Mouse (Mus musculus): ENCODE results near the gene Car7.
A peak's percentile ranks its signal among the peaks of the same experiment; 100 is the strongest.
"Not testable (repeated sequence)": the region's sequence is repeated elsewhere in the genome, so short reads cannot be mapped to it uniquely, and the experiment has no call there.

Gene Car7

DNA sequence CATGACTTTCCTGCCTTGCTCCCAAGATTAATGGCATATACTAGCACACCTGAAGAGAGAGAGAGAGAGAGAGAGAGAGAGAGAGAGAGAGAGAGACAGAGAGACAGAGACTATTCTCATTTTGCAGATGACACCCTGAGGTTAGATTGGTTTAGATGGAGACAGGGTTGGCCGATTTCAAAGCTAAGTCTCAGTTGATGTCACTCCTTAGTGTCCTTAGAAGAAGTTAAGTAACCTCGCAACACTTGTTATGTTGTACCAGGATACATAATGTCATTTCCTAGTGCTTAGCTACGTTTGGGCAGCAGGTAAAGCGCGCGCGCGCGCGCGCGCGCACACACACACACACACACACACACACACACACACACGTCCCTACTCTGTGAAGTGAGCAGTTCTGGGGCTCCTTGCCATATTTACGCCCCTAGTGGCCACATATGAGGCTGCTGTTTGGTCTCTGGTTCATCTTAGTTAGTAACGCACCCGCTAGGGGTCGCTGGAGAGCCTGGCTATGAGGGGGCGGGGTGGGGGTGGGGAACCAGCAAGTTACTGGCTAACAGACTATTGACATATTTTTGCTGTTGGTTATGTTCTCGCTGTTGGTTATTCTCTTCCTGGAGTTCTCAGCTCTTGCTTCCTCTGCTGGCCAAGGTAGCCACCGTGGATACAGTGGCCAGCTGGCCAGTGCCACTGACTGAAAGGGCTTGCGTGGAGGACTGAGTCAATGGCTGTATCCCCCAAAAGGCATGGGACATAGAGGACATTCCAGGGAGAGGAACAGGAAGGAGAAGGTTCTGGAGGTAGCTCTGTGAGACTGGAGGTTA lies 30.4 kb downstream of the Car7 start:
- peak; percentile 93 for ATAC-seq (ENCODE audit: insufficient number of reproducible peaks, low FRiP score, low TSS enrichment)

DNA sequence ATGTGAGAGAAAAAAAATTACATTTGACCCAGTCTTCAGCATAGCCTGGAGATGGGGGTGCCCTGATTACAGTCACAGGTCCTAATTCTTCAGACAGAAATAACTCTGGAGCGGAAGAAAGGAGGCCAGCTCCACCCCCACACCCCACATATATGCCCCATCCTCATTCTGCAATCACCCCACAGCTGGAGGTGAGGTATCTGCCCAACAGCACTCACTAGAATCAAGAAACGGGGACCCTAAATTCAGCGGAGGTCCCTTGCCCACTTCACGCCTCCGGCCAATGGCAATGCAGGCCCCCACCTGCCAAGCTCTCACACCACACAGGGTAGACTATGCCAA lies 30.9 kb downstream of the Car7 start:
- no peak; the same call in 1 of the 2 replicates for ATAC-seq (ENCODE audit: insufficient number of reproducible peaks, low FRiP score, low TSS enrichment)

GRCm38 (mm10) chr8:104569559-104569958 lies 35.1 kb downstream of the Car7 start:
- ATAC-seq (ENCODE audit: insufficient number of reproducible peaks, low FRiP score, low TSS enrichment) = no peak

DNA sequence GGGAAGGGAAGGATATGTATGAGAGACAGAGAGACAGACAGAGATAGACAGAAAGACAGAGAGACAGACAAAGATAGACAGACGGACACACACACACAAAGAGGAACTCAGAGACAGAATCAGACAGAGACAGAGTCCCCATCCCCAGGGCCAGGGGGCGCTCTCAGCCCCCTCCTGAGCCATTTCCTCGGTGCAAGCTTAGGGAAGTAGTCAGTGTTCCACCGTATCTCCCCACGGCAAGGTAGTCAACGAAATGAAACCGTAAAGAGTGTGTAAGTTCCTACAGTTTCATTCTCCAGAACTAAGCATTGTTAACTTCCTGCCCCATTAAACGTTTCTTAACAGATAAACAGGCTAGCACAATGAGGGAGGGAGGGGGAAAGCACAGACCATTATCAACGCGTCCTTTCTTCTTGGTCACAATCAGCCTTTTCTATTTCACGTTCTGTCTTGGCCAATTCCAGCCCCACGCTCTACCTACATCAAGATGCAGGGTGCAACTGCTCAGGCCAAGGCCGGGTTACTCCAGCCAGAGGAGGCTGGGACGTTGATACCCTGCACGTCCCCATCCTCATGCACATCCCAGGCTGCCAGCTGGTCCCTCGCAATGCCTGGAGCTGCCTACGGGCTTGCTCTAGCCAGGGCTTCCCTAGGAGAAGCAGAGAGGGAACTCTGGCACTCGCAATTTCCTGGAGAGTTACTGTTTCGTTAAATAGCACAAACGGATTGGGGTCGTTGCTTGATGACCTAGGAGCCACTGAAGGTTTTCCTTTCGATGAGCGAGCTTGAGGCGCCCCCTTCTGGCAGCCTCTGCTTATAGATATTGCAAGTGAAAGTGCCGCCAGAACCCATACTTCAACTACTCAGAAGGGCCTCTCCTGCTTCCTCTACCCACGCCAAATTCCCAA lies 36.2 kb downstream of the Car7 start:
- peak; percentile 89 for ATAC-seq (ENCODE audit: insufficient number of reproducible peaks, low FRiP score, low TSS enrichment)

GRCm38 (mm10) chr8:104576820-104577219 lies 42.3 kb downstream of the Car7 start:
- ATAC-seq (ENCODE audit: insufficient number of reproducible peaks, low FRiP score, low TSS enrichment) = no peak

GRCm38 (mm10) chr8:104577606-104578005 lies 43.1 kb downstream of the Car7 start:
- ATAC-seq (ENCODE audit: insufficient number of reproducible peaks, low FRiP score, low TSS enrichment) = not testable (repeated sequence)

DNA sequence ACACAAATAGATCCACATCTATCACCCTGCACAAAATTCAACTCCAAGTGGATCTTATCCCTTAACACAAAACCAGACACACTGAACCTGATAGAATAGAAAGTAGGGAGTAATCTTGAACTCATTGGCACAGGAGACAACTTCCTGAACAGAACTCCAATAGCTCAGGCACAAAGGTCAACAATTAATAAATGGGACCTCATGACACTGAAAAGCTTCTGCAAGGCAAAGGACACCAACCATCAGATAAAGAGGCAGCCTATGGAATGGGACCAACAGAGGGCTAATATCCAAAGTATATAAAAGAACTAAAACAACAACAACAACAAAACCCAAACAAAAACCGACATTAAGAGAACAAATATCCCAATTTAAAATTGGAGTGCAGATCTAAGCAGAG lies 50.0 kb downstream of the Car7 start:
- ATAC-seq (ENCODE audit: insufficient number of reproducible peaks, low FRiP score, low TSS enrichment) = no peak

- no peak for ATAC-seq (ENCODE audit: insufficient number of reproducible peaks, low FRiP score, low TSS enrichment)
Observed at GRCm38 (mm10) chr8:104590284-104590683, 55.8 kb downstream of the Car7 start.

DNA sequence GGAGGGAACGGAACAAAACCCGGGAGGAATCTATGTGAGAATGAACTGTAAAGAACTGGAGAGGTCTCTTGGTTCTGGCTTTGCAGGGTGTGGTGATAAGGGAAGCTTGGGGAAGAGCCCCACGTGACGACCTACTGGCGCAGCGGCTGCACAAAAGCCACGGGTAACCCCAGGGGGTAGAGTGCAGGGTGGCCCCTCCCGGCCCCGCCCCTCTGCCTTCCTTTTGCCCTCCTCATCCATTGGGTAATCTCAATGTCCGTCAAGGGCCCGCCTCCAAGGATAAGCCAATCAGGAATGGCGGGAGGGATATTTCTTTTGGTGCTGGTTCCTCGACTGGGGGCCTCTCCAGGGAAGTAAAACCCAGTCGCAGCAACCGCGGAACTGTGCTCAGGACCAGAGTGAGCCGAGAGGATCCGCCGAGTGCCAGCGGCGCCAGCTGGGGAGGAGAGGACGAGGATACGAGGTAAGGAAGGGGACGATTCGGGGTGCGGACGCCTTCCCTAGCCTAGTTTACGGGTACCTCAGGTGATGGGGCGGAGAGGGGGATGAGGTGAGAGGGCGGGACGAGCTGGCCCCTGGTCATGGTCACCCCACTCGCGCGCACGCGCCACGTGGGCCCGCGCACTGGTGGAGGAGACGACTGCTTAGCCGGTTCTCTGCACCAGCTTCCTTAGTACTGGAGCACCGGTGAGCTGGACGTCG lies 56.8 kb downstream of the Car7 start, which contains the start of gene Pdp2:
Gene Pdp2 (plus strand): TSS at position 319 of the 702 bp plus-strand sequence.
- peak; percentile 98 for ATAC-seq (ENCODE audit: insufficient number of reproducible peaks, low FRiP score, low TSS enrichment)

- peak; percentile 12; the same call in 1 of the 2 replicates for ATAC-seq (ENCODE audit: insufficient number of reproducible peaks, low FRiP score, low TSS enrichment)
Observed at GRCm38 (mm10) chr8:104591856-104592255, 57.4 kb downstream of the Car7 start.

DNA sequence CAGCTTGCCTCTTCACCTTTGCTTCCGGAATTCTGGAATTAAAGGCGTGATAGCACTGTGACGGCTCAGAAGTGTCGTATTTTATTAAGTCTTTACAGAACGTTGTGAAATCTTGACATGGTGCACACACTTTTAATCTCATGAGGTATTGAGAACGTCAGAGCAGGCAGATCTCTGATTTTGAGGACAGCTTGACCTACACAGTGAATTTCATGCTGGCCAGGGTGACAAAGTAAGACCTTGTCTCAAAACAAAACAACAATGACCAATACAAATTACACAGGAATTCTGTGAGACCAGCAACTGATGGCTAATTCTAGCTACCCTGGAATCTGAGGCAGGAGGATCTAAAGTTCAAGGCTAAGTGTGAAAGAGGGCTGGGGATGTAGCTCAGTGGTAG lies 58.1 kb downstream of the Car7 start:
- ATAC-seq (ENCODE audit: insufficient number of reproducible peaks, low FRiP score, low TSS enrichment) = no peak

- no peak for ATAC-seq (ENCODE audit: insufficient number of reproducible peaks, low FRiP score, low TSS enrichment)
Observed at GRCm38 (mm10) chr8:104593536-104594325, 59.2 kb downstream of the Car7 start.

- ATAC-seq (ENCODE audit: insufficient number of reproducible peaks, low FRiP score, low TSS enrichment) = no peak
Observed at GRCm38 (mm10) chr8:104594611-104595362, 60.3 kb downstream of the Car7 start.

DNA sequence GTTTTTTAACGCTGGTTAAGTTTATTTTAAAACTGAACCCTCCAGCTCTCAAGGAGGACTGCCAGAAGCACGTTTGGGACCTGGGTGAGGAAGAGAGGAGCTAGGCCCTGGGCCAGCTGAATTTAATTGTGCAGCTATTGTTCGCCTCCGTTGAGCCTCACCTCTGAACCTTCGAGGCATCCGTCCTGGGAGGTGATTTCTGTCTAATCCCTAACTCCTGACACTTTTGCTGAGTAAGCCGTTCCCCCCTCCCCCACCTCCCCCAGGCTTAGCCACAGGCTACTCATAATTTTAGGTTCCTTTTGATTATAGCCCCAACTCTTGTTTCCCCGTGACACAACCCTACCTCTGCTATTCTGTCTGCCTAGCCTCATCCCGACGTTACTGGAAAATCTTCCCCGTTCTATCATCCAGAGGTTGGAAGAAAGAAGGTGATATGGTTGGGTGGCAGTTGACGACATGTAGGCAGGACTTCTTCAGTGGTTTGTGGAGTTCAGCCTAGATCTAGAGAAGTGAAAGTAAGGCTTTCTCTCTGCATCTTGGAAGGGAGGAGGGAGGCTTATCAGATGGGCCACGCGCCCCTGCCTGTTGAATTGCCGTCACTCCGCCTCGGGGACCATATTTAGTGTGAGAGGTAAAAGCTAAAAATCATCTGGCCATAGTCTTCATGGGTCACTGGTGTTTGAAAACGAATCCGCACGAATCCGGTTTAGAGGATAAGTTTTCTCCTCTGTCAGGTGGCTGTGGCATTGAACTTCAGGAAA lies 61.5 kb downstream of the Car7 start:
- ATAC-seq (ENCODE audit: insufficient number of reproducible peaks, low FRiP score, low TSS enrichment) = no peak

GRCm38 (mm10) chr8:104597656-104598055 lies 63.2 kb downstream of the Car7 start:
- ATAC-seq (ENCODE audit: insufficient number of reproducible peaks, low FRiP score, low TSS enrichment) = no peak

GRCm38 (mm10) chr8:104598496-104598895 lies 64.0 kb downstream of the Car7 start:
- no peak for ATAC-seq (ENCODE audit: insufficient number of reproducible peaks, low FRiP score, low TSS enrichment)

Data from cerebellum, adult (tissue).